In genomic region chr6:21803483-21804340, GRCm38 (mm10) we compare ENCODE assay signal across 10 mouse cellular contexts. TPM values are rescaled to one million over a fixed set of nuclear protein-coding genes. Genes with fewer than 3 reads are reported as not detected.
DNase-seq lines count a peak whose midpoint lies in the region; ATAC-seq lines count a peak whose summit lies in the region.
"Had no signal": no experiment of that assay in that cellular context is flagged by ENCODE, and none has a peak within 500 bp of the region (broad histone marks: within the 10 kb centered on the region; RNA-seq: fewer than 3 reads in every experiment).

No protein-coding gene starts in this region.

- DNase-seq in frontal cortex, postnatal 25 days (ENCODE audit: low spot score in 2 of 2): no peak
- DNase-seq in kidney, adult 9 months: no peak
- DNase-seq in adipocyte (ENCODE audit: low spot score): peak; percentile 94
- DNase-seq in layer of hippocampus, postnatal 36 days: peak; percentile 9 to 16
- DNase-seq in thymus, postnatal 14 days: no peak
- no peak for DNase-seq in natural killer cell, adult 2 months (ENCODE audit: low spot score in 2 of 2)
- DNase-seq: right cerebral cortex, postnatal 14 days had no signal

- ATAC-seq in frontal cortex, adult (ENCODE audit: low TSS enrichment): peak; percentile 64
- ATAC-seq in kidney, embryonic 16.5 days (ENCODE audit: low FRiP score, low TSS enrichment): peak; percentile 57; the same call in 1 of the 2 replicates

- no peak overlapping the region for H3K4me3 ChIP-seq in kidney, embryonic 16.5 days (ENCODE audit: low read length)

- no peaks in the 10 kb centered on the region for H3K9me3 ChIP-seq in kidney, embryonic 16.5 days (ENCODE audit: low read length)

- peak overlapping the region; percentile 70; the same call in 1 of the 2 replicates for H3K27ac ChIP-seq in kidney, embryonic 16.5 days (ENCODE audit: low read length)
- H3K27ac ChIP-seq: liver, embryonic 14.5 days had no signal

- 52% methylated on average over 10 of the region's 10 CpGs for WGBS in kidney, embryonic 16.5 days

- H3K36me3 ChIP-seq in kidney, embryonic 16.5 days (ENCODE audit: insufficient read depth, low read length): peaks cover 3% of the 10 kb centered on the region; the same call in 1 of the 2 replicates

- H3K9ac ChIP-seq in kidney, embryonic 16.5 days (replicated peaks; ENCODE audit: low read length): no peak overlapping the region
- H3K9ac ChIP-seq: liver, embryonic 14.5 days had no signal

- H3K27me3 ChIP-seq in kidney, embryonic 16.5 days (ENCODE audit: insufficient read depth, low read length): no peaks in the 10 kb centered on the region

- peaks cover 20% of the 10 kb centered on the region; the same call in 1 of the 2 replicates for H3K4me1 ChIP-seq in kidney, embryonic 16.5 days (ENCODE audit: insufficient read depth, low read length)

- H3K4me2 ChIP-seq in kidney, embryonic 16.5 days (replicated peaks; ENCODE audit: low read depth, low read length): no peak overlapping the region

RNA-seq across cellular contexts. Expression of gene Tspan12, which starts 48.6 kb away (rescaled TPM):
- polyA plus RNA-seq in kidney, embryonic 16.5 days (2015; fragmentation: Nextera tagmentation; extraction: Ambion mirVana): 73.1 and 74.1 TPM in 2 replicates
- total RNA-seq in layer of hippocampus, postnatal 36 days (2021): 10 to 100 TPM; 26.1 to 33.7 TPM

Comparison
In these comparisons a context has a peak if more than half of its experiments do, and no peak if none do; other contexts are left out.
1. DNase-seq: peak in adipocyte (single experiment) and layer of hippocampus, postnatal 36 days (2 of 2); none in frontal cortex, postnatal 25 days (0 of 2), kidney, adult 9 months (single experiment), thymus, postnatal 14 days (single experiment) and natural killer cell, adult 2 months (0 of 2).